Mouse (Mus musculus) MEL (cell line): ENCODE results near the gene Thbs2. TPM values are rescaled to one million over a fixed set of nuclear protein-coding genes. Genes with fewer than 3 reads are reported as not detected.

Experiments
- DNase-seq: peaks from one replicate; pipeline ENCODE4 v3.0.0; 2011; ENCODE audit warnings: low read depth, low spot score
- H3K27ac ChIP-seq: 2 replicates; pipeline ENCODE4 v1.5.1; 2012; ENCODE audit warnings: low read depth, mild to moderate bottlenecking, control low read depth, low read length, moderate library complexity; ENCODE audit not compliant: control insufficient read depth
- H3K27me3 ChIP-seq, 2 experiments: fragments of 150-350 bp in 1 of 2; sonication (generic) in 1 of 2; 2 replicates each; pipeline ENCODE4 v1.6.1; 2012; ENCODE audit warnings: low read length in 2 of 2, mild to moderate bottlenecking in 2 of 2, improper control_type of control experiment in 1 of 2, moderate library complexity in 1 of 2; ENCODE audit not compliant: insufficient read depth in 2 of 2, control insufficient read depth in 1 of 2
- H3K36me3 ChIP-seq, 2 experiments: 2 replicates each; pipeline ENCODE4 v1.6.1; 2012 to 2014; ENCODE audit warnings: low read length in 2 of 2, improper control_type of control experiment in 1 of 2, inconsistent platforms in 1 of 2, mild to moderate bottlenecking in 1 of 2; ENCODE audit not compliant: insufficient read depth in 2 of 2, control insufficient read depth in 1 of 2
- H3K4me1 ChIP-seq, 2 experiments: fragments of 150-350 bp in 1 of 2; sonication (generic) in 1 of 2; 2 replicates each; pipeline ENCODE4 v1.6.1; 2012; ENCODE audit warnings: low read length in 2 of 2, improper control_type of control experiment in 1 of 2, mild to moderate bottlenecking in 1 of 2; ENCODE audit not compliant: insufficient read depth in 2 of 2, control insufficient read depth in 1 of 2
- H3K4me3 ChIP-seq, 2 experiments: fragments of 150-350 bp in 1 of 2; sonication (generic) in 1 of 2; 2 replicates each; pipeline ENCODE4 v1.5.1; 2012; ENCODE audit warnings: low read depth in 2 of 2, low read length in 2 of 2, mild to moderate bottlenecking in 2 of 2, moderate library complexity in 2 of 2, control low read depth in 1 of 2, improper control_type of control experiment in 1 of 2; ENCODE audit not compliant: control insufficient read depth in 1 of 2, insufficient read depth in 1 of 2
- H3K79me2 ChIP-seq: 2 replicates; pipeline ENCODE4 v1.6.1; 2012; ENCODE audit warnings: mild to moderate bottlenecking, low read length, moderate library complexity; ENCODE audit not compliant: control insufficient read depth, poor library complexity, insufficient read depth
- H3K9ac ChIP-seq: 2 replicates; pipeline ENCODE4 v1.6.1; 2012; ENCODE audit warnings: low read depth, mild to moderate bottlenecking, control low read depth, low read length, moderate library complexity; ENCODE audit not compliant: control insufficient read depth, poor library complexity, severe bottlenecking
- H3K9me3 ChIP-seq: fragments of 150-350 bp; sonication (generic); replicated peaks from 2 replicates; pipeline ENCODE4 v1.6.1; 2012; ENCODE audit warnings: mild to moderate bottlenecking, low read length, improper control_type of control experiment, moderate library complexity; ENCODE audit not compliant: insufficient read depth
- BHLHE40 ChIP-seq: IDR thresholded peaks from 2 replicates; pipeline ENCODE4 v1.6.1; 2012; ENCODE audit warnings: low read depth, mild to moderate bottlenecking, inconsistent platforms, low read length, improper control_type of control experiment, borderline replicate concordance
- CHD1 ChIP-seq: IDR thresholded peaks from 2 replicates; pipeline ENCODE4 v1.6.1; 2012; ENCODE audit warnings: low read depth, mild to moderate bottlenecking, inconsistent platforms, low read length, improper control_type of control experiment
- CTCF ChIP-seq, 3 experiments: IDR thresholded peaks in 2 of 3; conservative IDR thresholded peaks in 1 of 3; 2 replicates each; pipeline ENCODE4 v1.5.1; 2011 to 2012; ENCODE audit warnings: low read length in 3 of 3, low read depth in 2 of 3, mild to moderate bottlenecking in 2 of 3, improper control_type of control experiment in 1 of 3, inconsistent platforms in 1 of 3, mixed read lengths in 1 of 3, moderate library complexity in 1 of 3; ENCODE audit not compliant: control insufficient read depth in 1 of 3, insufficient read depth in 1 of 3, poor library complexity in 1 of 3, severe bottlenecking in 1 of 3
- ELF1 ChIP-seq: IDR thresholded peaks from 2 replicates; pipeline ENCODE4 v1.6.1; 2014; ENCODE audit warnings: low read depth, mild to moderate bottlenecking, inconsistent platforms, low read length, improper control_type of control experiment, moderate library complexity
- EP300 ChIP-seq, 2 experiments: IDR thresholded peaks; 2 replicates each; pipeline ENCODE4 v1.6.1; 2011; ENCODE audit warnings: improper control_type of control experiment in 2 of 2, low read length in 2 of 2, low read depth in 1 of 2, mild to moderate bottlenecking in 1 of 2
- ETS1 ChIP-seq: IDR thresholded peaks from 2 replicates; pipeline ENCODE4 v1.6.1; 2012; ENCODE audit warnings: low read depth, mild to moderate bottlenecking, inconsistent platforms, low read length, improper control_type of control experiment, moderate library complexity
- GABPA ChIP-seq: IDR thresholded peaks from 2 replicates; pipeline ENCODE4 v1.6.1; 2012; ENCODE audit warnings: low read depth, mild to moderate bottlenecking, inconsistent platforms, low read length, improper control_type of control experiment, moderate library complexity
- GATA1 ChIP-seq: IDR thresholded peaks from 2 replicates; pipeline ENCODE4 v1.6.1; 2011; ENCODE audit warnings: low read depth, low read length, improper control_type of control experiment
- JUND ChIP-seq: IDR thresholded peaks from 2 replicates; pipeline ENCODE4 v1.6.1; 2011; ENCODE audit warnings: low read depth, mild to moderate bottlenecking, improper control_type of control experiment, low read length
- MAFK ChIP-seq: IDR thresholded peaks from 2 replicates; pipeline ENCODE4 v1.6.1; 2011; ENCODE audit warnings: low read depth, mild to moderate bottlenecking, low read length, improper control_type of control experiment, borderline replicate concordance
- MAZ ChIP-seq: IDR thresholded peaks from 2 replicates; pipeline ENCODE4 v1.6.1; 2012; ENCODE audit warnings: low read depth, mild to moderate bottlenecking, inconsistent platforms, low read length, improper control_type of control experiment
- MEF2A ChIP-seq: IDR thresholded peaks from 2 replicates; pipeline ENCODE4 v1.6.1; 2014; ENCODE audit warnings: low read depth, mild to moderate bottlenecking, inconsistent platforms, low read length, improper control_type of control experiment; ENCODE audit not compliant: poor library complexity, insufficient replicate concordance, severe bottlenecking; ENCODE audit errors: extremely low read depth
- MXI1 ChIP-seq: IDR thresholded peaks from 2 replicates; pipeline ENCODE4 v1.6.1; 2011; ENCODE audit warnings: mild to moderate bottlenecking, low read depth, low read length, improper control_type of control experiment
- MYB ChIP-seq: IDR thresholded peaks from 2 replicates; pipeline ENCODE4 v1.6.1; 2011; ENCODE audit warnings: mild to moderate bottlenecking, low read depth, low read length, improper control_type of control experiment
- MYC ChIP-seq: IDR thresholded peaks from 2 replicates; pipeline ENCODE4 v1.6.1; 2011; ENCODE audit warnings: low read depth, mild to moderate bottlenecking, low read length, improper control_type of control experiment, moderate library complexity
- POLR2A ChIP-seq, 2 experiments: IDR thresholded peaks; 2 replicates each; pipeline ENCODE4 v1.6.1; 2011 to 2012; ENCODE audit warnings: low read length in 2 of 2, mild to moderate bottlenecking in 2 of 2, control low read depth in 1 of 2, improper control_type of control experiment in 1 of 2, low read depth in 1 of 2, moderate library complexity in 1 of 2; ENCODE audit not compliant: control insufficient read depth in 1 of 2, insufficient read depth in 1 of 2, poor library complexity in 1 of 2
- POLR2AphosphoS2 ChIP-seq: IDR thresholded peaks from 2 replicates; pipeline ENCODE4 v1.6.1; 2011; ENCODE audit warnings: low read length, improper control_type of control experiment
- RAD21 ChIP-seq: IDR thresholded peaks from 2 replicates; pipeline ENCODE4 v1.6.1; 2011; ENCODE audit warnings: mild to moderate bottlenecking, low read depth, low read length, improper control_type of control experiment
- RCOR1 ChIP-seq: IDR thresholded peaks from 2 replicates; pipeline ENCODE4 v1.6.1; 2012; ENCODE audit warnings: low read depth, mild to moderate bottlenecking, inconsistent platforms, low read length, improper control_type of control experiment
- SMC3 ChIP-seq: IDR thresholded peaks from 2 replicates; pipeline ENCODE4 v1.6.1; 2011; ENCODE audit warnings: low read depth, low read length, improper control_type of control experiment
- TAL1 ChIP-seq: IDR thresholded peaks from 2 replicates; pipeline ENCODE4 v1.6.1; 2012; ENCODE audit warnings: mild to moderate bottlenecking, inconsistent platforms, low read length, moderate library complexity, mixed read lengths
- TCF12 ChIP-seq: IDR thresholded peaks from 2 replicates; pipeline ENCODE4 v1.6.1; 2014; ENCODE audit warnings: low read depth, mild to moderate bottlenecking, inconsistent platforms, low read length, improper control_type of control experiment, moderate library complexity
- UBTF ChIP-seq: IDR thresholded peaks from 2 replicates; pipeline ENCODE4 v1.6.1; 2012; ENCODE audit warnings: low read depth, mild to moderate bottlenecking, inconsistent platforms, low read length, improper control_type of control experiment, moderate library complexity, borderline replicate concordance; ENCODE audit not compliant: insufficient read depth
- USF1 ChIP-seq: IDR thresholded peaks from 2 replicates; pipeline ENCODE4 v1.6.1; 2014; ENCODE audit warnings: low read depth, mild to moderate bottlenecking, inconsistent platforms, low read length, improper control_type of control experiment, moderate library complexity
- ZC3H11A ChIP-seq: IDR thresholded peaks from 2 replicates; pipeline ENCODE4 v1.6.1; 2012; ENCODE audit warnings: low read depth, mild to moderate bottlenecking, inconsistent platforms, low read length, improper control_type of control experiment
- ZKSCAN1 ChIP-seq: IDR thresholded peaks from 2 replicates; pipeline ENCODE4 v1.6.1; 2012; ENCODE audit warnings: low read depth, mild to moderate bottlenecking, inconsistent platforms, low read length, improper control_type of control experiment, moderate library complexity
- ZMIZ1 ChIP-seq: IDR thresholded peaks from 2 replicates; pipeline ENCODE4 v1.6.1; 2012; ENCODE audit warnings: low read depth, mild to moderate bottlenecking, inconsistent platforms, low read length, improper control_type of control experiment, moderate library complexity
- ZNF384 ChIP-seq: IDR thresholded peaks from 2 replicates; pipeline ENCODE4 v1.6.1; 2012; ENCODE audit warnings: low read depth, mild to moderate bottlenecking, inconsistent platforms, low read length, improper control_type of control experiment
- polyA plus RNA-seq, 2 experiments: library from polyadenylated mRNA; stranded (reverse) in 1 of 2; unstranded in 1 of 2; fragments of >175 nt in 1 of 2; fragments of >200 nt in 1 of 2; gene quantifications; 2 replicates each; pipeline versions ENCODE4 v1.2.1 to v1.2.4; 2012; ENCODE audit warnings: low replicate concordance in 2 of 2, low read depth in 1 of 2; ENCODE audit not compliant: insufficient read length in 2 of 2, insufficient read depth in 1 of 2, missing spikeins in 1 of 2
- total RNA-seq: library from RNA; depleted of rRNA; stranded (reverse); fragments of 300-350 nt; gene quantifications from 2 replicates; pipeline ENCODE4 v1.2.3, GENCODE M21; 2012

The Thbs2 gene
- total and polyA plus RNA-seq, 3 experiments = not detected

GRCm38 (mm10) chr17:14675517-14675916 lies 18.5 kb downstream of the Thbs2 start:
- Histone ChIP-seq H3K4me1 (no peaks in the 10 kb centered on the region), H3K9me3 (no peaks in the 10 kb centered on the region), H3K27me3 (no peaks in the 10 kb centered on the region), H3K4me3 (no peak overlapping the region), H3K79me2 (no peaks in the 10 kb centered on the region), H3K9ac (no peak overlapping the region), H3K36me3 (no peaks in the 10 kb centered on the region), H3K27ac (no peak overlapping the region)
- no peak for DNase-seq
- TF ChIP-seq SMC3 (no peak), RAD21 (no peak), POLR2AphosphoS2 (no peak), GABPA (no peak), TAL1 (no peak), MXI1 (no peak), MYB (no peak), ZMIZ1 (no peak), GATA1 (no peak), RCOR1 (no peak), JUND (no peak), ZNF384 (no peak), TCF12 (no peak), MEF2A (no peak), ZC3H11A (no peak), POLR2A (IDR thresholded peaks at IDR 0.05; ENCODE audit: control insufficient read depth in 1 of 2, insufficient read depth in 1 of 2, low read depth in 1 of 2, low read length in 2 of 2, poor library complexity in 1 of 2) (no peak)

DNA sequence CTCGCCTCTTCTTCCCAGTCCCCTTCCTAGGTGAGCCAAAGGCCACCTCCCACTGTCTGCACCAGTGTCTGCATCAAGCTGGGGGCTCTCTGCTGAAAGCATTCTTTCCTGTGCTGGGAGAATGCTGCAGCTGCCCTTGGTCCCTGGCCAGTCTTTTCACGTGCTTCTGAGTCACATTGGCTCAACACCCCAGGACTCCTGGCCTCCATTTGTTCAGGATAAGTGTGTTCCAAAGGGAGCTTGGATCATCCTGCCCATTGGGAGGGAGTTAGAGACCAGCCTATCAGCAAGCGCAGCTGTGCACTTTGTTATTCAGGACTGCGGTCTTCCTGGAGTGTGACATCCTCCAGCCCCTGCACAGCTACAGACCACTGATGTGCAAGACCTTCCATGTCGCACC lies 21.6 kb downstream of the Thbs2 start:
- H3K27me3 ChIP-seq = no peaks in the 10 kb centered on the region
- H3K9me3 ChIP-seq = no peaks in the 10 kb centered on the region
- H3K27ac ChIP-seq = no peak overlapping the region
- no peak overlapping the region for H3K4me3 ChIP-seq
- TF ChIP-seq ZMIZ1 = no peak
- TF ChIP-seq RAD21 = no peak
- TF ChIP-seq ETS1 = no peak
- TF ChIP-seq JUND = no peak
- no peak for TF ChIP-seq CTCF (IDR thresholded peaks at IDR 0.05 in 2 of 3, conservative IDR thresholded peaks at IDR 0.05 in 1 of 3; ENCODE audit: control insufficient read depth in 1 of 3, insufficient read depth in 1 of 3, low read depth in 2 of 3, low read length in 3 of 3, poor library complexity in 1 of 3, severe bottlenecking in 1 of 3)
- no peak for TF ChIP-seq ELF1
- TF ChIP-seq MYC = no peak
- TF ChIP-seq CHD1 = no peak
- no peak for TF ChIP-seq BHLHE40
- TF ChIP-seq GATA1 = no peak
- no peak for TF ChIP-seq MAZ
- no peak for TF ChIP-seq ZKSCAN1
- no peak for TF ChIP-seq EP300 (IDR thresholded peaks at IDR 0.05; ENCODE audit: low read depth in 1 of 2, low read length in 2 of 2)
- TF ChIP-seq RCOR1 = no peak
- TF ChIP-seq UBTF = no peak
- no peak for TF ChIP-seq USF1
- TF ChIP-seq MAFK = no peak
- no peaks in the 10 kb centered on the region for H3K79me2 ChIP-seq
- no peaks in the 10 kb centered on the region for H3K36me3 ChIP-seq
- H3K9ac ChIP-seq = no peak overlapping the region
- no peak for DNase-seq
- no peaks in the 10 kb centered on the region for H3K4me1 ChIP-seq
